Mouse (Mus musculus): ENCODE data around the gene Per1.

GRCm38 (mm10) chr11:69128426-69129122, 33.6 kb downstream of the Per1 start:
- TF ChIP-seq CTCF (IDR thresholded peaks at IDR 0.05; ENCODE audit: extremely low read depth, insufficient read depth, low read length) (no peak), POLR2A (IDR thresholded peaks at IDR 0.05; ENCODE audit: extremely low read depth, insufficient read depth, low read length) (no peak)
